Mouse (Mus musculus) T-helper 17 cell (primary cell): ENCODE data around the gene Dnajb5.

ENCODE experiments used
- in situ Hi-C, 2 experiments: fragments of 300-600 bp; cut with MboI, MseI; formaldehyde crosslinking; loops; 1 replicate in 1 of 2; 2 replicates in 1 of 2; pipeline ENCODE4 v1.15.1; 2025; ENCODE audit warnings: high pct_unique_total_duplicates in 2 of 2

Dnajb5 gene

GRCm38 (mm10) chr4:42965039-42965719, 15.6 kb downstream of the Dnajb5 start:
- in situ Hi-C loops: no loop called here

- in situ Hi-C loops: no loop called here
These were observed 19.7 kb downstream of the Dnajb5 start, which contains the start of gene 1700022I11Rik for GRCm38 (mm10) chr4:42969304-42969703. Gene 1700022I11Rik (plus strand): TSS chr4:42969604.

- in situ Hi-C loops: loop anchor here in 1 of 2 experiments (5.0 kb wide), 1 partner anchor 101 kb away; the partner anchor contains the start of gene Fam205c
These were observed 23.3 kb downstream of the Dnajb5 start for GRCm38 (mm10) chr4:42972952-42973351.

GRCm38 (mm10) chr4:42973868-42974267, 24.3 kb downstream of the Dnajb5 start:
- in situ Hi-C loops: loop anchor here in 1 of 2 experiments (5.0 kb wide), 1 partner anchor 102 kb away; the partner anchor contains the start of gene Fam205c

GRCm38 (mm10) chr4:42978062-42978461, 28.4 kb downstream of the Dnajb5 start:
- in situ Hi-C loops: no loop called here

- in situ Hi-C loops: loop anchor here in 1 of 2 experiments (10.0 kb wide), 1 partner anchor 1976 kb away; no protein-coding TSS in a partner anchor
These were observed 30.9 kb downstream of the Dnajb5 start for GRCm38 (mm10) chr4:42980467-42980866.

GRCm38 (mm10) chr4:42988296-42988695, 38.7 kb downstream of the Dnajb5 start:
- in situ Hi-C loops: loop anchor here in 1 of 2 experiments (10.0 kb wide), 1 partner anchor 1983 kb away; no protein-coding TSS in a partner anchor

- in situ Hi-C loops: loop anchor here in 1 of 2 experiments (10.0 kb wide), 1 partner anchor 1853 kb away; no protein-coding TSS in a partner anchor
These were observed 48.4 kb downstream of the Dnajb5 start for GRCm38 (mm10) chr4:42998022-42998421.

GRCm38 (mm10) chr4:42999451-43000140, 50.0 kb downstream of the Dnajb5 start:
- in situ Hi-C loops: loop anchor here (10.0 to 25.0 kb wide), 3 partner anchors 438 to 1855 kb away; partner anchors contain the start of genes Creb3 (in 1 of the 2), Fam166b (in 1 of the 2), Tesk1 (in 1 of the 2) and Tln1 (in 1 of the 2)

GRCm38 (mm10) chr4:43000141-43000986, 50.8 kb downstream of the Dnajb5 start, which contains the start of gene Vcp:
Gene Vcp (minus strand): TSS chr4:43000507.
- in situ Hi-C loops: loop anchor here (10.0 to 25.0 kb wide), 2 partner anchors 437 to 564 kb away; partner anchors contain the start of genes Creb3 (in 1 of the 2), Fam166b (in 1 of the 2), Tesk1 (in 1 of the 2) and Tln1 (in 1 of the 2)

- in situ Hi-C loops: loop anchor here (10.0 to 25.0 kb wide), 2 partner anchors 436 to 564 kb away; partner anchors contain the start of genes Creb3 (in 1 of the 2), Fam166b (in 1 of the 2), Tesk1 (in 1 of the 2) and Tln1 (in 1 of the 2)
These were observed 51.7 kb downstream of the Dnajb5 start for GRCm38 (mm10) chr4:43001272-43001671.

- in situ Hi-C loops: loop anchor here (10.0 to 25.0 kb wide), 2 partner anchors 434 to 562 kb away; partner anchors contain the start of genes Creb3 (in 1 of the 2), Fam166b (in 1 of the 2), Tesk1 (in 1 of the 2) and Tln1 (in 1 of the 2)
These were observed 53.3 kb downstream of the Dnajb5 start for GRCm38 (mm10) chr4:43002756-43003439.

- in situ Hi-C loops: loop anchor here (10.0 to 25.0 kb wide), 2 partner anchors 432 to 560 kb away; partner anchors contain the start of genes Creb3 (in 1 of the 2), Fam166b (in 1 of the 2), Tesk1 (in 1 of the 2) and Tln1 (in 1 of the 2)
These were observed 55.3 kb downstream of the Dnajb5 start for GRCm38 (mm10) chr4:43004951-43005350.

- in situ Hi-C loops: loop anchor here (10.0 to 25.0 kb wide), 2 partner anchors 432 to 559 kb away; partner anchors contain the start of genes Creb3 (in 1 of the 2), Fam166b (in 1 of the 2), Tesk1 (in 1 of the 2) and Tln1 (in 1 of the 2)
These were observed 56.2 kb downstream of the Dnajb5 start for GRCm38 (mm10) chr4:43005765-43006164.
